Mouse (Mus musculus) adrenal gland, adult (tissue): ENCODE data around the gene Gmip.

Source experiments
- DNase-seq, 2 experiments: peaks; one replicate each; pipeline ENCODE4 v3.0.0; 2022 to 2023; ENCODE audit warnings: low spot score in 1 of 2; ENCODE audit not compliant: inconsistent age in 2 of 2

The Gmip gene

GRCm38 (mm10) chr8:69802216-69802615, 6.3 kb upstream of the Gmip start:
- no peak for DNase-seq

GRCm38 (mm10) chr8:69803366-69803765, 5.1 kb upstream of the Gmip start:
- peak in 1 of 2 experiments; percentile 4 for DNase-seq

GRCm38 (mm10) chr8:69804537-69804936, 3.9 kb upstream of the Gmip start:
- DNase-seq = peak in 1 of 2 experiments; percentile 1

- DNase-seq = peak in 1 of 2 experiments; percentile 7
Measured at GRCm38 (mm10) chr8:69805086-69805485, 3.4 kb upstream of the Gmip start.

GRCm38 (mm10) chr8:69805491-69805890, 3.0 kb upstream of the Gmip start:
- peak in 1 of 2 experiments; percentile 8 for DNase-seq

GRCm38 (mm10) chr8:69807236-69807635, 1.2 kb upstream of the Gmip start:
- peak in 1 of 2 experiments; percentile 12 for DNase-seq

- peak in 1 of 2 experiments; percentile 73 for DNase-seq
Measured at GRCm38 (mm10) chr8:69808864-69809403, 455 bp downstream of the Gmip start.

- no peak for DNase-seq
Measured at GRCm38 (mm10) chr8:69809820-69810219, 1.3 kb downstream of the Gmip start.

GRCm38 (mm10) chr8:69814881-69815280, 6.4 kb downstream of the Gmip start:
- no peak for DNase-seq

GRCm38 (mm10) chr8:69815396-69815795, 6.9 kb downstream of the Gmip start:
- DNase-seq = no peak

- DNase-seq = no peak
Measured at GRCm38 (mm10) chr8:69820466-69820865, 12.0 kb downstream of the Gmip start.

GRCm38 (mm10) chr8:69821971-69822385, 13.5 kb downstream of the Gmip start:
- peak; percentile 67 to 81 for DNase-seq

GRCm38 (mm10) chr8:69822386-69823191, 14.1 kb downstream of the Gmip start, which contains the start of gene Lpar2:
Gene Lpar2, plus strand, starts transcription at chr8:69822429.
- peak; percentile 79 to 85 for DNase-seq

GRCm38 (mm10) chr8:69826371-69826770, 17.9 kb downstream of the Gmip start:
- DNase-seq = peak in 1 of 2 experiments; percentile 23

GRCm38 (mm10) chr8:69832298-69832853, 23.9 kb downstream of the Gmip start, which contains the start of gene Pbx4:
Gene Pbx4, plus strand, starts transcription at chr8:69832491.
- peak; percentile 86 to 92 for DNase-seq

- DNase-seq = no peak
Measured at GRCm38 (mm10) chr8:69837057-69837682, 28.7 kb downstream of the Gmip start.

GRCm38 (mm10) chr8:69847167-69848065, 38.9 kb downstream of the Gmip start:
- DNase-seq = no peak

- peak; percentile 64 to 82 for DNase-seq
Measured at GRCm38 (mm10) chr8:69848951-69849350, 40.5 kb downstream of the Gmip start.

- no peak for DNase-seq
Measured at GRCm38 (mm10) chr8:69849899-69850298, 41.4 kb downstream of the Gmip start.

- peak; percentile 33 to 57 for DNase-seq
Measured at GRCm38 (mm10) chr8:69850926-69851506, 42.5 kb downstream of the Gmip start.
